Mouse (Mus musculus): Measurements from ENCODE around the gene Klrb1a. TPM values are rescaled to one million over a fixed set of nuclear protein-coding genes. Genes with fewer than 3 reads are reported as not detected.
"Not testable (repeated sequence)": the region's sequence is repeated elsewhere in the genome, so short reads cannot be mapped to it uniquely, and the experiment has no call there.

The Klrb1a gene
- polyA plus RNA-seq, 1 experiment from 2014 or later = not detected

GRCm38 (mm10) chr6:128640673-128641072 is 17.3 kb upstream of the Klrb1a start:
- H3K9me3 ChIP-seq (replicated peaks) = no peaks in the 10 kb centered on the region
- H3K36me3 ChIP-seq = no peaks in the 10 kb centered on the region
- H3K9ac ChIP-seq = no peak overlapping the region
- WGBS = 91% methylated on average over 1 of the region's 1 CpGs
- no peak overlapping the region for H3K27ac ChIP-seq (replicated peaks)
- H3K4me1 ChIP-seq = no peaks in the 10 kb centered on the region
- no peak overlapping the region for H3K4me3 ChIP-seq (replicated peaks)
- H3K27me3 ChIP-seq = no peaks in the 10 kb centered on the region
- no peak overlapping the region for H3K4me2 ChIP-seq (replicated peaks)
- ATAC-seq (ENCODE audit: insufficient number of reproducible peaks, low FRiP score, low TSS enrichment, low read depth) = no peak

DNA sequence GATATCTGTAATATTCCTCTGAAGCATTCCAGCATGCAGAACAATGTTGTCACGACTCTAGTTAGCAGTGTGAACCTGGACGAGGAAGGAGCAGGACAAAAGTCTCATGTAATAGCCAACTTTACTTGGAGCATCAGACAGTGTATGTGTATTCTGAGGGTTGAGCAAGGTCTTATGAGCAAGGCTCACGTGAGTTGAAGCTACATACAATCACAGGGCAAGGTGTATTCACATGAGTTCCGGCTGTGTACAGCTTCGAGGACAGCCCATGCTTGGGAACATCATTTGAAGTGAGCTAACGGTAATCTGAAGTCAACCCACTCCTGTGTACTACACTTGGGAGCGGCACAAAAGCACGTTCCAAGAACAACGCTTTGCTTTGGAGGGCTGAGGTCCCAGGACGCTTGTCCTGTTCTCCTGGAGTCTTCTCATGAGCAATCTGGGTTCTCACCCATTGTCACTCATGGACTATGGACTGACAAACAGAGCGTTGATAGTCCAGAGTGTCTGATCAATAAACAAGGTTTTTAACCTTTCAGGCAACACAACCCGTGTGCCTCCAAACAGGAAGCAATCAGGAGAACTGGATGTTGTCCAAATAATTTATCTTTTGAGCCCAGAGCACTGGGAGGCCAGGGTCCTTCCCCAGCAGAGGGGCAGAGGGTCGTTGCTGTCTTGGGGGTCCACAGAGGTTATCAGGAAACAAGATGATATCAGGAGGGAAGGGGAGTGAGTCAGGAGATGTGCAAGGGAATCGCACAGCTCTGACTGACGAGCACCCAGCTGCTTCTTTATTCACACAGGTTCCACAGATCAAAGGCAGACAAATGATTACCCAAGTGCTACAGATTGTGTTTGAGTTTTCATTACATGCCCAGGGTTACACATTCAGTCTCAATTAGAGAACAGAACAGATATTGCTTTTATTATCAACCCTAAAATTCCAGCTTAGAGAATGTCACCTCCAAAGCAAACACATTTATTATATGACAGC is 7.9 kb upstream of the Klrb1a start:
- 74% methylated on average over 15 of the region's 15 CpGs for WGBS
- not testable (repeated sequence) for H3K36me3 ChIP-seq; H3K4me2 ChIP-seq (replicated peaks); H3K4me3 ChIP-seq (replicated peaks); H3K9me3 ChIP-seq (replicated peaks); H3K4me1 ChIP-seq; H3K27me3 ChIP-seq; H3K9ac ChIP-seq; ATAC-seq (ENCODE audit: insufficient number of reproducible peaks, low FRiP score, low TSS enrichment, low read depth); H3K27ac ChIP-seq (replicated peaks)

- H3K9me3 ChIP-seq (replicated peaks); H3K27ac ChIP-seq (replicated peaks); H3K4me1 ChIP-seq; H3K27me3 ChIP-seq; H3K9ac ChIP-seq; ATAC-seq (ENCODE audit: insufficient number of reproducible peaks, low FRiP score, low TSS enrichment, low read depth); H3K36me3 ChIP-seq; H3K4me3 ChIP-seq (replicated peaks); H3K4me2 ChIP-seq (replicated peaks): not testable (repeated sequence)
- WGBS = 54% methylated on average over 13 of the region's 13 CpGs
These were observed 6.7 kb upstream of the Klrb1a start for GRCm38 (mm10) chr6:128629771-128630739.

DNA sequence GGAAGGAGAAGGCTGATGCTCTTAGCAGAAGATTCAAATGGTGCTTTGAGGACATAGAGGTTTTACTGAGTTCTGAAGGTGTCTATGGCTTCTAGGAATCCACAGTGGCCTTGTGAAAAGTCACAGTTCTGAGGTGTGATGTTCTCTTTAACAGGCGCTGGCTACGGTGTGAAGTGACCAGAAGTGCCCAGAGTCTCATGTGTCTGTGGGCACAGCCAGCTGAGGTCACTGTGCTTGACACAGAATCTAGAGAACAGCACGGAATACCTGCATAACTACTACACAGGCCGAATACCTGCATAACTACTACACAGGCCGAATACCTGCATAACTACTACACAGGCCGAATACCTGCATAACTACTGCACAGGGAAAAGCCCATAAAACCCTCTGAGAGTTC is 1.9 kb upstream of the Klrb1a start:
- not testable (repeated sequence) for H3K9ac ChIP-seq; H3K4me1 ChIP-seq; H3K4me2 ChIP-seq (replicated peaks); H3K9me3 ChIP-seq (replicated peaks); H3K27me3 ChIP-seq; H3K36me3 ChIP-seq; H3K27ac ChIP-seq (replicated peaks); ATAC-seq (ENCODE audit: insufficient number of reproducible peaks, low FRiP score, low TSS enrichment, low read depth); H3K4me3 ChIP-seq (replicated peaks)
- WGBS = 88% methylated on average over 6 of the region's 6 CpGs

DNA sequence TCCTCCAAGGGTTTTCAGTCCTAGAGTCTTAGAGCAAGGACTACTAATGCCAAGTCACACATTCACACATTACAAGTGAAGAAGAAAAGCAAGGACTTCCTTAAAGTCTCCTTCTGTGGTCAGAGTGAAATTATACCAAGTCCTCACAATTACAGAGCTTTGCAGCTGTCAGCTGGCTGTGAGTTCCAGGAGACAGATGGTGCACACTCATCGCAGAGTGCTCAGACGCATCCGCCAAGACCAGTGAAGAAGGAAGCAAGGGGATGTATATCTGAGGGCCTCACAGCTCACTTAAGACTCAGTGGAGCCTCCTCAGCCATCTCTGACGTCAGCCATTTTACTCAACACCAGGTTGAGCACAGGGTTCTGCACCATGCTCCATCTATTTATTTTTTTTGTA is 1.1 kb upstream of the Klrb1a start:
- Histone ChIP-seq H3K9me3 (replicated peaks) (no peaks in the 10 kb centered on the region), H3K27me3 (no peaks in the 10 kb centered on the region), H3K4me1 (no peaks in the 10 kb centered on the region), H3K4me3 (replicated peaks) (no peak overlapping the region), H3K36me3 (no peaks in the 10 kb centered on the region), H3K4me2 (replicated peaks) (no peak overlapping the region), H3K9ac (no peak overlapping the region), H3K27ac (replicated peaks) (no peak overlapping the region)
- 84% methylated on average over 4 of the region's 4 CpGs for WGBS
- ATAC-seq (ENCODE audit: insufficient number of reproducible peaks, low FRiP score, low TSS enrichment, low read depth) = no peak

DNA sequence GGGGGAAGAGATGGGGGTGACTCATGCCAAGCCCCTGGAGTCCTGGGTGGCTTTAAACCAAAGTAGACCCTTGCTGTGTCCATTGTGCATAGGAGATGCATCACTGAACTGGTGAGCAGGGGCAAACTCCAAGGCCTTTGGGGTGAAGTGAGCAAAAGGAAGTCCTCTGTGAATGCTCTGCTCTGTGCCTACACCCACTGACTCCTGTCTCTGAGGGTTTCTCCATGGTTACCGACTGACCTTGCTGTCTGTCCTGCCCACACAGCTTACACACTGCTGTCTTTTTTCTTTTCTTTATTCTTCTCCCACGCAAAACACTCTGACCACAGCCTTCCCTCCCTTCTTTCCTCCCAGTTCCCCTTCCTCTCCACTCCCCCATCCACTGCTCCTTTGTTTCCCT is 600 bp downstream of the Klrb1a start:
- Histone ChIP-seq H3K4me2 (replicated peaks) (no peak overlapping the region), H3K27ac (replicated peaks) (no peak overlapping the region), H3K9me3 (replicated peaks) (no peaks in the 10 kb centered on the region), H3K27me3 (no peaks in the 10 kb centered on the region), H3K9ac (no peak overlapping the region), H3K4me1 (no peaks in the 10 kb centered on the region), H3K4me3 (replicated peaks) (no peak overlapping the region), H3K36me3 (no peaks in the 10 kb centered on the region)
- no peak for ATAC-seq (ENCODE audit: insufficient number of reproducible peaks, low FRiP score, low TSS enrichment, low read depth)
- WGBS = 76% methylated on average over 2 of the region's 2 CpGs

DNA sequence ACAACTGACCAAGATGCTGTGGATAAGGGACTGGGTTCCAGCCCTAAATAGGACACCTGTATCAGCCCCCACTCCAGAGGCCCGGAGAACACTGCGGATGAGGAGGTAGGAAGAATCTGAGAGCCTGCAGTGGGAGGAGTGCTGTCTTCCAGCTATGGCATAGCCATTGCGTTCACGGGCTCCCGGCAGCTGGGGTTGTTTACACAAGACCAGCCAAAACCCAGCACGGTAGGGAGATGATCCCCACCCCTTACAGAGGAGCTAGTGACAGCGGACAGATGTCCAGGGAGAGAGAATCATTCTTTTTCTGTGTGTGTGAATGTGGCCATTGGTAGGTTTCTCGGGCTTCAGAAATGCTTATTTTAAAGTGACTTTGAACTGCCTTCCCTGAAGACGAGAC is 17.0 kb downstream of the Klrb1a start:
- Histone ChIP-seq H3K4me2 (replicated peaks) (no peak overlapping the region), H3K36me3 (no peaks in the 10 kb centered on the region), H3K27ac (replicated peaks) (no peak overlapping the region), H3K4me3 (replicated peaks) (no peak overlapping the region), H3K27me3 (no peaks in the 10 kb centered on the region), H3K9me3 (replicated peaks) (no peaks in the 10 kb centered on the region), H3K9ac (no peak overlapping the region), H3K4me1 (no peaks in the 10 kb centered on the region)
- 68% methylated on average over 9 of the region's 9 CpGs for WGBS
- no peak for ATAC-seq (ENCODE audit: insufficient number of reproducible peaks, low FRiP score, low TSS enrichment, low read depth)

DNA sequence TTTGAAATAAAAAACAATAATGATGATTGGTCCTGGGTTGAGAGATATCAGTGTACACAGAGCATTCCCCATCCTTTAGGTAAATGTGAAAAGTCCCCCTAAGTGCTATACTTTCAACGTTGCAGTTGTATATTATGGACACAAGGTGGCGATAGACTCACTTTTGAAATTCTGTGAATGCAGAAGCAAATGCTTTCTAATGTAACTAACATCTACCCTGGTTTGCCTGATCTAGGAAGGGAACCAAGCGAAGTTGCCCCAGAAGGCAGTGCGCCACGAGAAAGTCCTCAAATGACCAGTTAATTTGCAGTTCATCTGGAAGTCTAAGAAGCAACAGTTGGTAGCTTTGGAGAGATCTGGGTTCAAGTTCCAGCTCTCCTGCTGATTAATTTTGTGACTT is 18.8 kb downstream of the Klrb1a start:
- no peak overlapping the region for H3K27ac ChIP-seq (replicated peaks)
- H3K4me1 ChIP-seq = no peaks in the 10 kb centered on the region
- H3K4me2 ChIP-seq (replicated peaks) = no peak overlapping the region
- no peaks in the 10 kb centered on the region for H3K9me3 ChIP-seq (replicated peaks)
- H3K4me3 ChIP-seq (replicated peaks) = no peak overlapping the region
- no peaks in the 10 kb centered on the region for H3K27me3 ChIP-seq
- 36% methylated on average over 5 of the region's 5 CpGs for WGBS
- ATAC-seq (ENCODE audit: insufficient number of reproducible peaks, low FRiP score, low TSS enrichment, low read depth) = no peak
- H3K36me3 ChIP-seq = no peaks in the 10 kb centered on the region
- no peak overlapping the region for H3K9ac ChIP-seq

- Histone ChIP-seq H3K27me3 (no peaks in the 10 kb centered on the region), H3K4me3 (replicated peaks) (no peak overlapping the region), H3K27ac (replicated peaks) (no peak overlapping the region), H3K4me2 (replicated peaks) (no peak overlapping the region), H3K4me1 (no peaks in the 10 kb centered on the region), H3K36me3 (no peaks in the 10 kb centered on the region), H3K9ac (no peak overlapping the region), H3K9me3 (replicated peaks) (no peaks in the 10 kb centered on the region)
- WGBS = 58% methylated on average over 10 of the region's 10 CpGs
- no peak for ATAC-seq (ENCODE audit: insufficient number of reproducible peaks, low FRiP score, low TSS enrichment, low read depth)
These were observed 20.7 kb downstream of the Klrb1a start for GRCm38 (mm10) chr6:128602463-128603201.

GRCm38 (mm10) chr6:128602026-128602425 is 21.3 kb downstream of the Klrb1a start:
- Histone ChIP-seq H3K4me2 (replicated peaks) (no peak overlapping the region), H3K4me1 (no peaks in the 10 kb centered on the region), H3K36me3 (no peaks in the 10 kb centered on the region), H3K27me3 (no peaks in the 10 kb centered on the region), H3K27ac (replicated peaks) (no peak overlapping the region), H3K4me3 (replicated peaks) (no peak overlapping the region), H3K9ac (no peak overlapping the region), H3K9me3 (replicated peaks) (no peaks in the 10 kb centered on the region)
- ATAC-seq (ENCODE audit: insufficient number of reproducible peaks, low FRiP score, low TSS enrichment, low read depth) = no peak
- 52% methylated on average over 3 of the region's 3 CpGs for WGBS

DNA sequence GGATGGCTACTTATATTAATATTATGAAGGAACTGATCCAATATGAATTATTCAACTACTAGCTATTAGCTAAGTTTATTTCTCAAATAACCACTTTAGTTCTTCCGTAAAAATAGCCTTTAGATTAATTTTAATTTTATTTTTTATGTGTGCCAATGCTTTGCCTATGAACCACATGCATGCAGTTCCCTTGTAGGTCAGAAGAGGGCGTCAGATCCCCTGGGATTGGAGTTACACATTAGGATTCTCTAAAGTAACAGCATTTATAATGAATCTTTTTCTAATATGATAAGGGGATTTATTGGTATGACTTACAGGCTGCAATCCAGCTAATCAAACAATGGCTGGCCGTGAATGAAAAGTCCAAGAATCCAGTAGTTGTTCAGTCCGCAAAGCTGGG is 23.8 kb downstream of the Klrb1a start:
- no peak overlapping the region for H3K27ac ChIP-seq (replicated peaks)
- no peaks in the 10 kb centered on the region for H3K27me3 ChIP-seq
- 61% methylated on average over 4 of the region's 4 CpGs for WGBS
- H3K9me3 ChIP-seq (replicated peaks) = no peaks in the 10 kb centered on the region
- H3K4me3 ChIP-seq (replicated peaks) = no peak overlapping the region
- H3K36me3 ChIP-seq = no peaks in the 10 kb centered on the region
- H3K4me1 ChIP-seq = no peaks in the 10 kb centered on the region
- no peak overlapping the region for H3K4me2 ChIP-seq (replicated peaks)
- H3K9ac ChIP-seq = no peak overlapping the region
- ATAC-seq (ENCODE audit: insufficient number of reproducible peaks, low FRiP score, low TSS enrichment, low read depth) = no peak

All from embryonic facial prominence, embryonic 15.5 days (tissue).